Mouse (Mus musculus) adrenal gland, postnatal 14 days (tissue): ENCODE measurements at regions not wholly inside any gene's neighbourhood (a gene's known extent, or its start where the extent isn't known, plus 50 kb on each side); places are given as distances from the start of the nearest gene placed in this dataset.
"Not testable (repeated sequence)": the region's sequence is repeated elsewhere in the genome, so short reads cannot be mapped to it uniquely, and the experiment has no call there.

Source experiments
- DNase-seq: peaks from one replicate; pipeline ENCODE4 v3.0.0; 2021; ENCODE audit warnings: mixed read lengths

DNA sequence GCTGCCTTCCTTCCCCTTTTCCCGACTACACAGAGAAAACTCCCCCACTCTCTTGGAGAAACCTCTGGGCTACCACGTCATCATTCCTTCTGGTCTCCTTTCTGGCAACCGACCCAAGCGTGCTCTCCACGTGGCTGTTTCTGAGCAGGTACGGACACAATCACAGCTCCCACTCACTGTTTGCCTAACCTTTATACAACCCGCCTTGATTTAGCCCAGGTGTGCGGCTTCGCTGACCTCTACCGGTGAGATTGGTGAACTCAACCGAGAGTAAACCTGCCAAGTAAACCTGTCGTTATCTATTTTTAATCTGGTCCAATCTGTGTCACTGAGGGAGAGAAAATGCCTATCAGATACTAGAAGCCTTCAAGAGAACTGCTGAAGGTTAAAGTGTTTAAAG is 142.7 kb upstream of the Gnai1 start:
- DNase-seq = no peak

DNA sequence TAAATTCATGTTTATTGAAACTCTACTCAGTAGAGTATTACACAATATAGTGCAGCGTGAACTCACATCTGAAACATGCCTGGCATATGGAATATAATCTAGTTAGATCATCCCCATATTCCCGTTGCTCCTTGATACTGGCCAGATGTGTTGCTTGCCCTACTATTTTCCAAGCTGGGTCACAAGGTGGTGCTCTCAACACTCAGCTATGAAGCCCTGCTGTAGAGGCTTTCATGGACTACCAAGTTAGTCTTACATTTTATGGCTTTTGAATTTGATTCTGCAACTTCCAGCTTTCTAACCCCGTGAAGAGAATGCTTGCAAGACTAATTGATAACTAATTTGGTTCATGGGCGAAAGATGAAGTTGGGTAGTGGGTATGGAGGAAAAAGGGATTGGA is 134.2 kb upstream of the Gnai1 start:
- DNase-seq = no peak

GRCm38 (mm10) chr5:18489709-18490108 is 129.6 kb upstream of the Gnai1 start:
- no peak for DNase-seq

GRCm38 (mm10) chr5:18487076-18487772 is 127.1 kb upstream of the Gnai1 start:
- no peak for DNase-seq

GRCm38 (mm10) chr5:18484376-18484775 is 124.2 kb upstream of the Gnai1 start:
- no peak for DNase-seq

DNA sequence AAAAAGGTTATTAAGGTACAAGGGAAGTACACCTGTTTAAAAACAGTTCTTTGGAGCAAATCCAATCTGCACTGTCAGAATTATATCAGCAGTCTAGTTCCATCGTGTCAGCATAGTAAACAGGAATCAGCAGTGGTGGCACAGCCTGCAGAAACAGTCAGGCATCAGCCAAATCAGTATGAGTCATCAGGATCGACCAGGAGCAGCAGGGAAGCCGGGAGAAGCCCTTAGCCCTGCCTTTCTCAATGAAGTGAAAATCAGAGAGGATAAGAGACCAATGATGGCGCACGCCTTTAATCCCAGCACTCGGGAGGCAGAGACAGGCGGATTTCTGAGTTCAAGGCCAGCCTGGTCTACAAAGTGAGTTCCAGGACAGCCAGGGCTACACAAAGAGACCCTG is 118.3 kb upstream of the Gnai1 start:
- DNase-seq = no peak

DNA sequence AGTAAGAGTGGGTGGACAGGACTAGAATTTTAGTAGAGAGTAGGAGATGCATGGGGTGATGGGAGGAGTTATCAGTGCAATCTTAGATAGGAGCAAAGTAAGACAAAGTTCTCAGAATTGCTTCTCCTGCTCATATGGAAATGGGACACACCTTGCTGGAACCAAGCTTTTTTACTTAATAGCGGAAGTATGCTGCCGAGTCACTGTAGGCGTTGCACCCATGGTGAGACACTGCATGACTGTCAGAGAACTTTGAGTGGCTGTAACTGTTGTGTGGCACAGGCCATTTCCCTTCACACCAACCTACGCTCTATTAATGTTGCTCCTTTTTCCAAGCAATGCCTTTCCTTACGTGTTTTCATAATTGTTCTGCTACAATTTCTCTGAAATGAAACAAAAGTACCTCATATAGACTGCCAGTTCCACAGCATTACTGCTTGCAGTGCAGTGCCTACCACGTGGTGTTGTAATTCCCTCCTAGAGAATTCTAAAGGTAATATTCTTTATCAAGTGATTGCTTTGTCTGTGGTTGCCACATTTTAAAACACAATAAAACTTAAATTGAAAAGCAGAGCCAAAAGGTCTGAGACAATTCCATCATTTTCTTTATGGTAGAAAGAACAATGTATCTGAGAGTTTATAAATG is 117.3 kb upstream of the Gnai1 start:
- DNase-seq = no peak

GRCm38 (mm10) chr5:18472114-18472513 is 112.0 kb upstream of the Gnai1 start:
- DNase-seq = no peak

GRCm38 (mm10) chr5:18457771-18458170 is 97.6 kb upstream of the Gnai1 start:
- no peak for DNase-seq

DNA sequence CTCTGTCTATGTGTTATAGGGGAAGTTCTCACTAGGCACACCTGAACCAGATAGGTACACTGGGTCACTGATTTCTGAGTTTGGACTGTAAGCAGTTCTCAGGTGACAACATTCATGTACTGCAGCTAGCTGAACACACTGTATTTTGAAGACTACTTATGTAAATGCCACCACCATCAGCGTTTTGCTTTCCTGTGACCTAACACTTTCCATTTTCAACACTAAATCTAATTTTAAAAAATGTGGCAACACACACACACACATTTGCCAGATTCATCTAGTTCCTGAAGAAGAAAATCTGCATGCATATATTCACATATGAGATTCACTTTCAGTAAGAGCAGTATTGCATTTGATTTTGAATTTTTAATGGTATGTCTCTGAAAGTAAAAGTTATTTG is 96.0 kb upstream of the Gnai1 start:
- DNase-seq = no peak

DNA sequence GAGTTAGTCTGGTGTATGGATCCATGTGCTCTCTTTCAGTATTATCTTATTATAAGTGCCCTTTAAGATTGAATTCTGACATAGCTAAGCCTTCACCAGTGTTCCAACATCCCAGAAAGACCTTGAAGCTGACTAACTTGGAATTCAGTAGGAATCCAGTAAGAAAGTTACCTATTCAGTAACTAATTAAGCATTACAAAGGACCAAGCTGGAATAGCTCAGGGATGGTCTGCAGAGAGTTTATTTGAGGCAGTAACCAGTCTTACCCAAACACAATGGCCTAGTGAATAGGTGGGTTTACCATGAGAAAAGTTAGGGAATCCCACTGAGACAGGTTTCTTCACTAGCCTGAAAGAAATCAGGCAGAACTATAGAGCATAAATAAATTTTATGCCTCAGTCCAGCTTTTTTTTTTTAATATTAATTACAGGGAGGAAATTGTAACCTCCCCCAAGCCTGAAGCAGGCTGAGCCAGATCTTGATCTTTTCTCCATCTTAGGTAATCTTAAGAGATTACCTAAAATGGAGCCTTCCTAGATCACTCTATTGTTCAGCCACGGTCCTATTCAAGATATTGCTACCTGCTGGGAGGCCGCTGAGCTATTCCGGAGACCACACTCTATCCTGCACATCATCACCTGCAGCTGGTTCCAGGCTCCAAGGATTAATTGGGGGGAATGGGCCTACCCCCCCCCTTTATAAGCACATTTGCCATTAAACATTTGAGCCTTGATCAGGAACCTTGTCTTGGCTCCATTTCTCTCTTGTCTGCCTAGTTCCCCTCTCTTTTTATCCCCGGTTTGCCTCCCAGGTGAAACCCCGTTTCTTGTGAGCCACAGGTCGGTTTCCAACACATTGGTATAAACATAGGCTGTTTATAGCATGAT is 93.0 kb upstream of the Gnai1 start:
- not testable (repeated sequence) for DNase-seq

DNA sequence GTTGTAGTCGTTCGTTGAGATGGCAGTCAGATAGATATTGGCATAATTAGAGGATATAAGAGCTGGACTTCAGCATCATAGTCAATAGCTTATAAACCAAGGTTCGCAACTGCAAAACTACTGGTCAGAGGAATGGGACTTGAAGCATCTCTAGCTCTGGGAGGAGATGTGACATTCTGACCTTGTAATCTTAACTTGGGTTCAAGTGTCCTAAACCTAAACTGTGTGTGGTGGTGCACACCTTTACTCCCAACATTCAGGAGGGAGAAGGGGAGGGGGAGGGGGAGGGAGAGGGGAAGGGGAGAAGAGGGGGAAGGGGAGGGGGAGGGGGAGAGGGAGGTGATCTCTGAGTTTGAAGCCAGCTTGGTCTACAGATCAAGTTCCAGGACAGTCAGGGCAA is 89.1 kb upstream of the Gnai1 start:
- DNase-seq = no peak

- no peak for DNase-seq
These were observed 88.1 kb upstream of the Gnai1 start for GRCm38 (mm10) chr5:18448330-18448670.

GRCm38 (mm10) chr5:18447665-18448329 is 87.6 kb upstream of the Gnai1 start:
- no peak for DNase-seq

GRCm38 (mm10) chr5:18445969-18446368 is 85.8 kb upstream of the Gnai1 start:
- DNase-seq = peak; percentile 66

DNA sequence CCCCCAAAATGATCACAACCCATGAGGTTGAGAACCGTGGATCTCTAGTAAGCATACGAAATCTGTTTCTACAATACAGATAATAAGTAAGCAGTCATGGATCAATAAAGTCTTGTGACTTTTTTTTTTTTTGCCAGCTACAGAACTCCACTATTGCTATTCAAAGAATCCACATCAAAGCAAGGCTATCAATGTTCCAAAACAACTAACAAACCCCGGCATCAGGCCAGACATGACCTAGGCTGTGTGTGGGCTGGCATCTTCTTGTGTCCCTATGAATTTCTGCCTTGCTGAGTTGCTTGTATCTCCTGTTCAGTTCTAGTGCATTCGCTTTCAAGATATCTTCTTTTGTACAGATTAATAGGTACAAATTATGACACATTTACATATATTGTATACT is 79.8 kb upstream of the Gnai1 start:
- no peak for DNase-seq

GRCm38 (mm10) chr5:18439281-18439680 is 79.1 kb upstream of the Gnai1 start:
- no peak for DNase-seq

DNA sequence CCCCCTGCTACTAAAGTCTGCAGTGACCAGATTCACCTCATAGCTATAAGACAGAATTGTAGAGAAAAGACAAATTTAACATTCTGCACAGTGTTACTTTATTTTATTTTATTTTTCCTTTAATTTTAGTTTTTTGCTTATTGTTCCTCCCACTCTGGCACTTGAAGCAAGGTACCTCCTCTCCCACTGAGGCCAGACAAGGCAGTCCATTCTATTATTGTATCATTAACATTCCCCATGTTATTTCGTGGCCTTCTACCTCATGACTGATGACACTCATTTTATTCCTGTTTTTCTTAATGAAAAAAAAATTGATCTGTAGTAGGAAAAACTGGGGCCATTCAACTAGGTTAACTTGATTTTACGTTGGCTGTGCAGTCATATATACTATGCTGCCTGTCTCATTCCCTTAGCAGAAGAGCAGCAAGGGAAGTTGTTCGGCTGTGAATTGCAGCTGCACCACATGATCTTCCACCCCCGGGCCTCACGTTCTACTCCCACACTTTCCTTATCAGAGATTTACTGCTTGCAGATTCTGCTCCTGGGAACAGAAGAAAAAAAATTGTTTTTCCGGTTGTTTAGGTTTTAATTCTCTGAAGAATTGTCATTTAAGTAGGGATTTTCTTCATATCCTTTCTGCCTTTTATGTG is 76.1 kb upstream of the Gnai1 start:
- DNase-seq = no peak

- no peak for DNase-seq
These were observed 74.1 kb upstream of the Gnai1 start for GRCm38 (mm10) chr5:18434245-18434644.

DNA sequence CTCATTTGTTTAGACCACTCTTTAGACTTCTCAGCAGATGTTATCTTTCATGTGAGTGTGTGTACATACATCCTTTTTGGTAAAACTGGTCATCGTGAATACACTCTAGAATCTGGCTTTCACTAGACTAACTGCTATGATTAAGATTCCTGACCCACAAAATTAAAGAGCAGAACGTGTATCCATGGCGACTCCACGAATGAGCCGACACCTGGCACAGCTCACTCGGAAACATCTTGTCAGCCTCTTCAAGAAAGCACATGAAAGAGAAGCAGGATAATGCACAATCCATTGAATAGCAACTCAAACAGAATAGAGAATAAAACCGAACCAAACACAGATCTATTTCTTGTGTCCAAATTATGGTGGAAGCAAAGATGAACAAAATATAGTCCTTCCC is 73.1 kb upstream of the Gnai1 start:
- DNase-seq = no peak

DNA sequence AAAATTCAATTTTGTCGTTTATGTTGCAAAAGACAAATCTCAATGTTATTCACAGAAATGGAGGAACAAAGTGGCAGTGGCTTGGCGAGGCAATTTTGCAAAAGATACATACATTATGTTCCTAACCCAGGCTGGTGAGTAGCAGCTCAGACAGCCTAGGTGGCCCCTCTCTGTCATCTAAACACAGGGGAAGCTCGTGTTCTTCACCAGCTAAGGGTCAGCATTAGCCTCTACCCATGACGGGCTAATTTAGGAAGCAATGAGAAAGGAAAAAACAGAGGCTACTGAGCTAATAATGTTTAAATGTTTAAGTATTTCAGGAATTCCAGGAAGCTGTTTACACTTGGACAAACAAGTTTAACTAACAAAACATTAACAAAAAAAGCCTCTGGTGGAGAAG is 64.9 kb upstream of the Gnai1 start:
- DNase-seq = no peak

DNA sequence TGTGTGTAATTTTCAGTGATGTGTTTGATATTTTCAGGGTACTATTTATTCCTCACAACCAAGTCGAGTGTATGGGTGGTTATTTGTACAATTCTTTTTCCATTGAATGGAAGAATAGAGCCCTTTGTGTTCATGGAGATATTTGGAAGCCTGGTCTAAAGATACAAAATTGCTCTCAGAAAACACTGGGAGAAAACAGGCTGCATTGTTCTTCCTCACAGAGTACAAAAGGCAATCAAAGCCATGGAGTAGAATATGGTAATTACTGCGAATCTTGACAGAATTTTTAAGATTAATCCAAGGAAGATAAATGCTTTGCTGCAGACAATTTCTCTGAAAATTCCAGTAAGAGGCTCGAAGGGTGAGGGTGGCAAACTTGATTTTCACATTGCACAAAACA is 54.7 kb upstream of the Gnai1 start:
- no peak for DNase-seq
